Mouse (Mus musculus): ENCODE data around the gene Aff1.

DNA sequence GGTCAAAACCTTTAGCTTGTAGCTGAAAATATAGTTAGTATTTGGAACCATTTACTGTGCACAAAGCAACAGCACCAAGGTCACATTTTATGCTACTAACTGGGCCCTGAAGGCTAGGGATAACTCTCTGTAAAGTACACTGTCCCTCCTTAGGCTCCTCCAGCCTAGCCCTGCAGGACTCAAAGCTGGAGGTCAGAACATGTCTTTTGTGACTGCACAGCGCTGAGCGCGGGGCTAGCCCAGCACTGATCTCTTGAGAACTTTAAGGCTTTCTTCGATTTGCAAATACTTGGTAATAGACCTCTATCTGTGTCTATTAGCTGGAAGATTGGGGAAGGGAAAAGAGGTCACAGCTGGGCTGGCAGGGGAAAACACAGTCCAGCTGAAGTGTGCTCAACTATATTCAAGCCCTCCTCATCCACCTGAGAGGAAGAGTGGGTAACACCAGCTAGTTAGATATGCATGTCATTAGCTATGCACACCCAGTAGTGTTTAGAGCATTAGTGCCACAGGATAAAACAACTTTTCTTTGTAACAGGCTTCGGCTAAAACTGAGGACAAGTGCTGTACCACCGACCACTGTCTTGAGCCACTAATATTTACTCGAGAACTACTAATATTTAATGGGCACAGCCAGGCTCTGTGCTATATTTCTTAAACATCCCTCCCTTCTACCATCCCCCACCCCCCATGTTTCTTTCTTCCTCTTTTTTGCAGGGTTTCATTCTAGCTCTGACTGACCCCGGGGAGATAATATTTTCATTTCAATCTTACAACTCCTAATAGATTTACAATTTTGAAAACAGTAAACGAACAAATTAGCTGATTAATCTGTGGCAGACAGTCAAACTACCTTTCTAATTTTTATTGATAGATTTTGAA is 33.3 kb downstream of the Aff1 start:
- TF ChIP-seq CTCF (IDR thresholded peaks at IDR 0.05; ENCODE audit: low read depth, low read length) (no peak), POLR2A (IDR thresholded peaks at IDR 0.05; ENCODE audit: extremely low read depth, insufficient read depth, low read length) (no peak)

All from liver, adult 2 months (tissue).